Mouse (Mus musculus) cerebellum, postnatal 10 days (tissue): ENCODE data around the gene Otop2.

Experiments
- DNase-seq, 2 experiments: peaks; one replicate each; pipeline ENCODE4 v3.0.0; 2021; ENCODE audit warnings: mixed read lengths in 2 of 2

The Otop2 gene

GRCm38 (mm10) chr11:115353375-115353774, 46.4 kb downstream of the Otop2 start:
- no peak for DNase-seq

GRCm38 (mm10) chr11:115354183-115354582, 47.2 kb downstream of the Otop2 start:
- DNase-seq, result peak; percentile 86 to 90

GRCm38 (mm10) chr11:115358468-115358867, 51.5 kb downstream of the Otop2 start:
- peak; percentile 90 to 91 for DNase-seq

GRCm38 (mm10) chr11:115359293-115359692, 52.3 kb downstream of the Otop2 start:
- peak; percentile 33 to 41 for DNase-seq

- peak; percentile 25 to 28 for DNase-seq
These were observed 52.8 kb downstream of the Otop2 start for GRCm38 (mm10) chr11:115359726-115360125.

- DNase-seq, result peak; percentile 36 to 42
These were observed 57.2 kb downstream of the Otop2 start for GRCm38 (mm10) chr11:115364136-115364535.

- peak; percentile 73 to 74 for DNase-seq
These were observed 59.2 kb downstream of the Otop2 start for GRCm38 (mm10) chr11:115366039-115366705.

- peak; percentile 79 to 82 for DNase-seq
These were observed 59.9 kb downstream of the Otop2 start for GRCm38 (mm10) chr11:115366706-115367394.

- peak; percentile 91 to 94 for DNase-seq
These were observed 60.5 kb downstream of the Otop2 start, which contains the start of gene Hid1 for GRCm38 (mm10) chr11:115367395-115367944. TSS of gene Hid1 (minus strand) at chr11:115367756.

- no peak for DNase-seq
These were observed 63.4 kb downstream of the Otop2 start for GRCm38 (mm10) chr11:115370368-115370767.

- DNase-seq, result no peak
These were observed 64.4 kb downstream of the Otop2 start for GRCm38 (mm10) chr11:115371354-115371753.

GRCm38 (mm10) chr11:115372015-115372414, 65.1 kb downstream of the Otop2 start:
- DNase-seq, result no peak

GRCm38 (mm10) chr11:115372737-115373136, 65.8 kb downstream of the Otop2 start:
- DNase-seq, result no peak

- peak; percentile 88 to 93 for DNase-seq
These were observed 67.1 kb downstream of the Otop2 start for GRCm38 (mm10) chr11:115373805-115374694.

- DNase-seq, result peak; percentile 44 to 55
These were observed 67.9 kb downstream of the Otop2 start for GRCm38 (mm10) chr11:115374695-115375425.

- DNase-seq, result no peak
These were observed 69.8 kb downstream of the Otop2 start for GRCm38 (mm10) chr11:115376722-115377121.

- no peak for DNase-seq
These were observed 70.3 kb downstream of the Otop2 start for GRCm38 (mm10) chr11:115377254-115377653.

- DNase-seq, result no peak
These were observed 70.9 kb downstream of the Otop2 start for GRCm38 (mm10) chr11:115377854-115378253.

- DNase-seq, result no peak
These were observed 74.3 kb downstream of the Otop2 start for GRCm38 (mm10) chr11:115381276-115381675.
